27 mouse cellular contexts compared by ENCODE assay signal in the genomic region with DNA sequence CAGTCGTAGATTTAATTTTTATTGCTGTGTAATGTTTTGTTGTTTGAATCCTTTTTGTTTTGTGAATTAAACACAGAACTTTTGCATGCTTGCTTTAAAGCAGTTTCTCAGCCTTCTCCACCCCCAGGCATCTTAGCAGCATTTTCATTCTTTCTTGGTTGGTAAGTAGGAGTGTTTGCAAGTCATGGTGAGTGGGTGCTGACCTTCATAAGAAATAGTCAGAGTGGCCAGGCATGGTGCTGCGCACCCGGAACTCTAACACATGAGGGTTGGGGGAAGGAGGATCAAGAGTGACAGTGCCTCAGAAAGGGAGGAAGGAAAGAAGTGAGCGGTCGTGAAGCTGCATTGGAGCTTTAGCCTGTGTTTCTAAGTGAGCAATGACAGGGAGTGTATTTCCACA. TPM values are rescaled to one million over a fixed set of nuclear protein-coding genes. Genes with fewer than 3 reads are reported as not detected.
DNase-seq lines count a peak whose midpoint lies in the region; ATAC-seq and TF ChIP-seq lines count a peak whose summit lies in the region.
"Had no signal": no experiment of that assay in that cellular context is flagged by ENCODE, and none has a peak within 500 bp of the region (broad histone marks: within the 10 kb centered on the region; RNA-seq: fewer than 3 reads in every experiment).

No protein-coding gene starts in this region.

- no peaks in the 10 kb centered on the region for H3K27me3 ChIP-seq in heart, embryonic 12.5 days (replicated peaks)
- no peaks in the 10 kb centered on the region for H3K27me3 ChIP-seq in megakaryocyte, embryonic 14.5 days (replicated peaks)
- H3K27me3 ChIP-seq: CH12.LX; forebrain, embryonic 13.5 days; heart, embryonic 15.5 days had no signal

- ATAC-seq in heart, embryonic 12.5 days (ENCODE audit: insufficient number of reproducible peaks, low FRiP score), result no peak
- no peak for ATAC-seq in megakaryocyte, adult 5-6 weeks (ENCODE audit: poor library complexity, severe bottlenecking)
- ATAC-seq: forebrain, embryonic 13.5 days; forebrain, embryonic 16.5 days; hindbrain, postnatal 0 days; inflammation-experienced regulatory T-cells, adult 6 months had no signal

- no peak for TF ChIP-seq CTCF in bone marrow macrophage, adult 2 months (IDR thresholded peaks at IDR 0.05; ENCODE audit: low read depth, low read length)

- no peak overlapping the region for H3K27ac ChIP-seq in heart, embryonic 12.5 days (ENCODE audit: poor library complexity, severe bottlenecking)
- peak overlapping the region; percentile 6; the same call in 1 of the 2 replicates for H3K27ac ChIP-seq in bone marrow macrophage, adult 2 months (ENCODE audit: insufficient read depth, low read depth, low read length)
- H3K27ac ChIP-seq: forebrain, embryonic 10.5 days; forebrain, embryonic 13.5 days; heart, adult 2 months; heart, embryonic 15.5 days; hindbrain, embryonic 14.5 days; hindbrain, postnatal 0 days had no signal

- no peak overlapping the region for H3K9ac ChIP-seq in heart, embryonic 12.5 days
- H3K9ac ChIP-seq: forebrain, embryonic 13.5 days; heart, embryonic 15.5 days; hindbrain, embryonic 14.5 days had no signal

- no peak overlapping the region for H3K4me2 ChIP-seq in heart, embryonic 12.5 days
- H3K4me2 ChIP-seq: forebrain, embryonic 13.5 days; heart, embryonic 11.5 days; heart, embryonic 15.5 days; hindbrain, embryonic 14.5 days had no signal

- no peaks in the 10 kb centered on the region for H3K4me1 ChIP-seq in heart, embryonic 12.5 days (replicated peaks)
- H3K4me1 ChIP-seq in megakaryocyte, embryonic 14.5 days, result peaks cover 13% of the 10 kb centered on the region
- H3K4me1 ChIP-seq in bone marrow macrophage, adult 2 months (ENCODE audit: control insufficient read depth, insufficient read depth, low read length), result peaks cover 14% of the 10 kb centered on the region
- H3K4me1 ChIP-seq: forebrain, embryonic 10.5 days; forebrain, embryonic 13.5 days had no signal

- peak; percentile 50 for DNase-seq in heart, adult 11 months
- DNase-seq in yolk sac, embryonic 10.5 days (ENCODE audit: low spot score), result peak; percentile 0
- DNase-seq in urinary bladder, postnatal 4 days (ENCODE audit: low spot score in 2 of 2), result no peak
- DNase-seq: adrenal gland, adult 2 months; adrenal gland, postnatal 14 days; B cell, adult 2 months; cerebellum, adult 18-20 months; cerebellum, adult 9-10 months; cerebellum, postnatal 14 days; gastrocnemius, postnatal 25 days; heart, adult 2 months; heart, postnatal 10 days; heart, postnatal 4 days had no signal

- 88% methylated on average over 5 of the region's 5 CpGs for WGBS in heart, embryonic 12.5 days

- no peak for TF ChIP-seq POLR2A in bone marrow macrophage, adult 2 months (IDR thresholded peaks at IDR 0.05; ENCODE audit: borderline replicate concordance, low read depth, low read length)

- H3K36me3 ChIP-seq in heart, embryonic 12.5 days, result peaks cover 6% of the 10 kb centered on the region; the same call in 1 of the 2 replicates
- peaks cover 9% of the 10 kb centered on the region for H3K36me3 ChIP-seq in megakaryocyte, embryonic 14.5 days (replicated peaks; ENCODE audit: low read length)

- H3K9me3 ChIP-seq in heart, embryonic 12.5 days (replicated peaks), result no peaks in the 10 kb centered on the region
- no peaks in the 10 kb centered on the region for H3K9me3 ChIP-seq in megakaryocyte, embryonic 14.5 days
- H3K9me3 ChIP-seq: forebrain, embryonic 10.5 days; forebrain, embryonic 13.5 days; G1E; heart, embryonic 15.5 days had no signal

- no peak overlapping the region for H3K4me3 ChIP-seq in heart, embryonic 12.5 days
- peak overlapping the region; percentile 42 for H3K4me3 ChIP-seq in megakaryocyte, embryonic 14.5 days (replicated peaks)
- H3K4me3 ChIP-seq in bone marrow macrophage, adult 2 months (ENCODE audit: insufficient read depth, low read length), result no peak overlapping the region
- H3K4me3 ChIP-seq: forebrain, embryonic 10.5 days; forebrain, embryonic 13.5 days; heart, adult 2 months; heart, embryonic 15.5 days had no signal

RNA-seq across cellular contexts. Expression of gene Syt11, which starts 9.9 kb away (rescaled TPM):
- 18.4 and 20.0 TPM in 2 replicates for polyA plus RNA-seq in heart, embryonic 12.5 days (2016; fragmentation: Nextera tagmentation; extraction: Ambion mirVana)
- 10.9 and 16.6 TPM in 2 replicates for polyA plus RNA-seq in megakaryocyte, embryonic 14.5 days (2012; ENCODE audit: insufficient read depth, low replicate concordance)
- 0.73 and 2.0 TPM in 2 replicates for total RNA-seq in megakaryocyte, adult 5-6 weeks (2015)
- 0.65 and 2.1 TPM in 2 replicates for total RNA-seq in megakaryocyte, adult 5-6 weeks (2017)
- 12.1 and 13.5 TPM in 2 replicates for polyA plus RNA-seq in bone marrow macrophage, adult 2 months (2012; ENCODE audit: insufficient read depth, insufficient read length, missing spikeins)

RNA-seq across cellular contexts. Expression of gene Gon4l, which starts 50.1 kb away (rescaled TPM):
- 11.9 and 12.3 TPM in 2 replicates for polyA plus RNA-seq in heart, embryonic 12.5 days (2016; fragmentation: Nextera tagmentation; extraction: Ambion mirVana)
- 4.2 and 8.3 TPM in 2 replicates for polyA plus RNA-seq in megakaryocyte, embryonic 14.5 days (2012; ENCODE audit: insufficient read depth, low replicate concordance)
- 11.9 and 13.8 TPM in 2 replicates for total RNA-seq in megakaryocyte, adult 5-6 weeks (2015)
- total RNA-seq in megakaryocyte, adult 5-6 weeks (2017), result 25.4 and 26.1 TPM in 2 replicates
- 22.7 and 23.2 TPM in 2 replicates for polyA plus RNA-seq in bone marrow macrophage, adult 2 months (2012; ENCODE audit: insufficient read depth, insufficient read length, missing spikeins)

Comparison
In these comparisons a context has a peak if more than half of its experiments do, and no peak if none do; other contexts are left out.
1. DNase-seq: peak in heart, adult 11 months (single experiment) and yolk sac, embryonic 10.5 days (single experiment); none in urinary bladder, postnatal 4 days (0 of 2).